1 mouse cellular context compared by ENCODE assay signal in the genomic region with DNA sequence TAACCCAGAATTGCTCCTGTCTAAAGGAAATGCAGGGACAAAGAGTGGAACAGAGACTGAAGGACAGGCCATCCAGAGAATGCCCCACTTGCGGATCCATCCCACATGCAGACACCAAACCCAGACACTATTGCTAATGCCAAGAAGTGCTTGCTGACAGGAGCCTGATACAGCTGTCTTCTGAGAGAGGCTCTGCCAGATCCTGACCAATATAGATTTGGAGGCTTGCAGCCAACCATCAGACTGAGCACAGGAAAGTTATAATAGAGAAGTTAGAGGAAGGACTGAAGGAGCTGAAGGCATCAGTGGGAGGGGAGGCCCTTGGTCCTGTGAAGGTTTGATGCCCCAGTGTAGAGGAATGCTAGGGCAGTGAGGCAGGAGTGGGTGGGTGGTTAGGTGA. TPM values are rescaled to one million over a fixed set of nuclear protein-coding genes. Genes with fewer than 3 reads are reported as not detected.
"Had no signal": no experiment of that assay in that cellular context is flagged by ENCODE, and none has a peak within 500 bp of the region (broad histone marks: within the 10 kb centered on the region; RNA-seq: fewer than 3 reads in every experiment).

No protein-coding gene starts in this region.

RNA-seq across cellular contexts. Expression of a gene that starts 16.0 kb away (rescaled TPM):
- total RNA-seq: megakaryocyte, adult 5-6 weeks had no signal
